ENCODE assay signal across 21 mouse cellular contexts in the genomic region with DNA sequence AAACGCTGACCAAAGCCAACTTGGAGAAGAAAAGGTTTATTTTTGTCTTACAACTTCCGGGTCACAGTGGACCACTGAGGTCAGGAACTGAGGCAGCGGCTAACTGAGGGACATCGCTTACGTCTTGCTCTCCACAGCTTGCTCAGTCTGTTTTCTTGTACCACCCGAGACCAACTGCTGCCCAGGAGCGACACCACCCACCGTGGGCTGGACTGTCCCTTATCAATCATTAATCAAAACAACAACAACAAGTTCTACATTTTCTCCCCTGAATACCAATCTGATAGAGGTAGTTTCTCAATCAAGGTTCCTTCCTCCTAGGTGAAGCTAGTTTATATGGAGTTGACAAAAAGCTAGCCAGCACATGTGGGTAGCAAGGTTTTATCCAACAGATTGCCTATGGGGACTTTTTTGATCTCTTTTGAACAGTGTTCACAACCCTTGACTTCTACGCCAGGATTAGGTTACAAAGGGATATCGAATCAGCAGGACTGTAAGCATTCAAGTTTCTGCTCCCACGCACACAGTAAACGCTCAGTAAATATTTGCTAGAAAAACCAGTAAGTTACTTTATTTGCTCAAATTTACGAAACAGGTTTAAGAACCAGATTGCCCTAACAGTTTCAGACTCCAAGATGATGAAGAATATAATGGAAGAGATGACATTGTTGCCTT. TPM values are rescaled to one million over a fixed set of nuclear protein-coding genes. Genes with fewer than 3 reads are reported as not detected.
DNase-seq lines count a peak whose midpoint lies in the region; ATAC-seq and TF ChIP-seq lines count a peak whose summit lies in the region.
"Had no signal": no experiment of that assay in that cellular context is flagged by ENCODE, and none has a peak within 500 bp of the region (broad histone marks: within the 10 kb centered on the region; RNA-seq: fewer than 3 reads in every experiment).

No protein-coding gene starts in this region.

- WGBS in kidney, adult 2 months = 38% methylated on average over 13 of the region's 13 CpGs
- WGBS in liver, postnatal 0 days (ENCODE audit: insufficient replicate concordance) = 56% methylated on average over 13 of the region's 13 CpGs
- 69% methylated on average over 13 of the region's 13 CpGs for WGBS in liver, embryonic 12.5 days (ENCODE audit: insufficient replicate concordance)
- 53% methylated on average over 13 of the region's 13 CpGs for WGBS in stomach, embryonic 16.5 days

- H3K9ac ChIP-seq in liver, postnatal 0 days (replicated peaks) = no peak overlapping the region
- no peak overlapping the region for H3K9ac ChIP-seq in liver, embryonic 12.5 days
- H3K9ac ChIP-seq in stomach, embryonic 16.5 days (ENCODE audit: low read length) = no peak overlapping the region
- H3K9ac ChIP-seq: embryonic facial prominence, embryonic 15.5 days; heart, embryonic 12.5 days had no signal

- TF ChIP-seq POLR2A in kidney, adult 2 months (IDR thresholded peaks at IDR 0.05; ENCODE audit: low read depth, low read length) = no peak

- peak; percentile 24 for DNase-seq in kidney, adult 2 months
- DNase-seq in kidney, postnatal 10 days = no peak
- DNase-seq in liver, postnatal 0 days = no peak
- DNase-seq in embryo, embryonic 9.5 days (ENCODE audit: extremely low spot score) = no peak
- DNase-seq: adrenal gland, postnatal 14 days; cerebellum, adult 18-20 months; cerebellum, adult 9-11 months; cerebellum, postnatal 36 days; gastrocnemius, adult 2 months; gastrocnemius, postnatal 25 days; heart, postnatal 36 days had no signal

- H3K36me3 ChIP-seq in kidney, adult 2 months (ENCODE audit: control insufficient read depth, insufficient read depth, low read length) = no peaks in the 10 kb centered on the region
- H3K36me3 ChIP-seq in liver, postnatal 0 days (replicated peaks; ENCODE audit: insufficient read depth, low read length) = no peaks in the 10 kb centered on the region
- H3K36me3 ChIP-seq in liver, embryonic 12.5 days = no peaks in the 10 kb centered on the region
- H3K36me3 ChIP-seq in stomach, embryonic 16.5 days (ENCODE audit: control insufficient read depth, insufficient read depth, low read length) = no peaks in the 10 kb centered on the region
- H3K36me3 ChIP-seq: embryonic facial prominence, embryonic 15.5 days; forebrain, embryonic 10.5 days; heart, embryonic 12.5 days had no signal

- H3K9me3 ChIP-seq in liver, postnatal 0 days (ENCODE audit: low read length) = 0 out of 2 replicates have a peak, but pooled peaks cover 4% of the 10 kb centered on the region
- no peaks in the 10 kb centered on the region for H3K9me3 ChIP-seq in liver, embryonic 12.5 days (replicated peaks)
- H3K9me3 ChIP-seq in stomach, embryonic 16.5 days (replicated peaks; ENCODE audit: control insufficient read depth, low read length) = no peaks in the 10 kb centered on the region
- H3K9me3 ChIP-seq: embryonic facial prominence, embryonic 15.5 days; forebrain, embryonic 10.5 days; heart, embryonic 12.5 days had no signal

- no peaks in the 10 kb centered on the region for H3K27me3 ChIP-seq in kidney, adult 2 months (replicated peaks; ENCODE audit: control insufficient read depth, insufficient read depth, low read length)
- H3K27me3 ChIP-seq in liver, postnatal 0 days (ENCODE audit: insufficient read depth, low read length) = no peaks in the 10 kb centered on the region
- H3K27me3 ChIP-seq in liver, embryonic 12.5 days (replicated peaks) = no peaks in the 10 kb centered on the region; the same call in 1 of the 2 replicates
- no peaks in the 10 kb centered on the region for H3K27me3 ChIP-seq in stomach, embryonic 16.5 days (ENCODE audit: control insufficient read depth, insufficient read depth, low read length)
- H3K27me3 ChIP-seq: CH12.LX; embryonic facial prominence, embryonic 15.5 days; heart, embryonic 12.5 days had no signal

- no peaks in the 10 kb centered on the region for H3K4me1 ChIP-seq in kidney, adult 2 months (ENCODE audit: control insufficient read depth, insufficient read depth, low read length)
- peaks cover 3% of the 10 kb centered on the region; the same call in 1 of the 2 replicates for H3K4me1 ChIP-seq in liver, postnatal 0 days (ENCODE audit: insufficient read depth)
- H3K4me1 ChIP-seq in liver, embryonic 12.5 days = no peaks in the 10 kb centered on the region
- H3K4me1 ChIP-seq in stomach, embryonic 16.5 days (ENCODE audit: control insufficient read depth, insufficient read depth, low read length) = peaks cover 13% of the 10 kb centered on the region
- H3K4me1 ChIP-seq: heart, embryonic 12.5 days had no signal

- peak; percentile 61 for ATAC-seq in liver, postnatal 0 days
- ATAC-seq in liver, embryonic 12.5 days = no peak
- no peak for ATAC-seq in stomach, embryonic 16.5 days (ENCODE audit: insufficient read depth, low FRiP score)
- ATAC-seq: activated CD4-positive, CD25-positive, alpha-beta regulatory T cell, adult 4 months; forebrain, embryonic 14.5 days; Patski had no signal

- H3K4me2 ChIP-seq in liver, postnatal 0 days (ENCODE audit: low read depth, low read length) = no peak overlapping the region
- H3K4me2 ChIP-seq in liver, embryonic 12.5 days = no peak overlapping the region
- no peak overlapping the region for H3K4me2 ChIP-seq in stomach, embryonic 16.5 days (ENCODE audit: low read depth, low read length)
- H3K4me2 ChIP-seq: embryonic facial prominence, embryonic 15.5 days; heart, embryonic 12.5 days had no signal

- no peak for TF ChIP-seq EP300 in liver, postnatal 0 days (IDR thresholded peaks at IDR 0.05; ENCODE audit: low read depth)

- no peak for TF ChIP-seq CTCF in kidney, adult 2 months (conservative IDR thresholded peaks at IDR 0.05; ENCODE audit: insufficient read depth, insufficient read length, low read depth, low read length)
- TF ChIP-seq CTCF in liver, postnatal 0 days (IDR thresholded peaks at IDR 0.05; ENCODE audit: low read depth) = no peak

- H3K4me3 ChIP-seq in kidney, adult 2 months (ENCODE audit: insufficient read depth, low read depth, low read length) = no peak overlapping the region
- no peak overlapping the region for H3K4me3 ChIP-seq in liver, postnatal 0 days (ENCODE audit: low read depth, low read length)
- H3K4me3 ChIP-seq in liver, embryonic 12.5 days = no peak overlapping the region
- no peak overlapping the region for H3K4me3 ChIP-seq in stomach, embryonic 16.5 days (replicated peaks; ENCODE audit: low read length)
- H3K4me3 ChIP-seq: embryonic facial prominence, embryonic 15.5 days; erythroblast, embryonic 14.5 days; forebrain, embryonic 10.5 days; gastrocnemius, adult 2 months; heart, embryonic 12.5 days had no signal

- H3K27ac ChIP-seq in kidney, adult 2 months (ENCODE audit: insufficient read depth, low read depth, low read length) = no peak overlapping the region
- peak overlapping the region; percentile 46 for H3K27ac ChIP-seq in liver, postnatal 0 days (ENCODE audit: low read depth)
- no peak overlapping the region for H3K27ac ChIP-seq in liver, embryonic 12.5 days
- H3K27ac ChIP-seq in stomach, embryonic 16.5 days (ENCODE audit: low read length) = peak overlapping the region; percentile 20; the same call in 1 of the 2 replicates
- H3K27ac ChIP-seq: embryonic facial prominence, embryonic 15.5 days; forebrain, embryonic 10.5 days; gastrocnemius, adult 2 months had no signal

RNA-seq across cellular contexts. Expression of gene Nfe2l3, which starts 40.5 kb away (rescaled TPM):
- polyA plus RNA-seq in kidney, adult 2 months (2012; rRNA removed) = 0.75 and 1.3 TPM in 2 replicates
- polyA plus RNA-seq in liver, postnatal 0 days (2015; fragmentation: Nextera tagmentation; extraction: Ambion mirVana) = 0.15 and 0.16 TPM in 2 replicates
- 0.23 and 0.29 TPM in 2 replicates for polyA plus RNA-seq in liver, embryonic 12.5 days (2016; fragmentation: Nextera tagmentation; extraction: Ambion mirVana)
- polyA plus RNA-seq in stomach, embryonic 16.5 days (2015; fragmentation: Nextera tagmentation; extraction: Ambion mirVana) = 7.0 and 7.4 TPM in 2 replicates
- polyA plus RNA-seq: erythroblast, embryonic 14.5 days had no signal

Comparison
In these comparisons a context has a peak if more than half of its experiments do, and no peak if none do; other contexts are left out.
1. H3K27ac ChIP-seq: peak in liver, postnatal 0 days (single experiment) and stomach, embryonic 16.5 days (single experiment); none in kidney, adult 2 months (single experiment) and liver, embryonic 12.5 days (single experiment).